Mouse (Mus musculus) cortical plate, adult 2 months (tissue): ENCODE data around the gene Mrc2. TPM values are rescaled to one million over a fixed set of nuclear protein-coding genes. Genes with fewer than 3 reads are reported as not detected.

ENCODE experiments used
- H3K27ac ChIP-seq: fragments of 200-500 bp; 2 replicates; pipeline ENCODE4 v1.5.1; 2012; ENCODE audit warnings: low read length, control low read depth, inconsistent platforms; ENCODE audit not compliant: insufficient read depth
- H3K4me1 ChIP-seq: fragments of 200-500 bp; 2 replicates; pipeline ENCODE4 v1.6.1; 2011; ENCODE audit warnings: low read length; ENCODE audit not compliant: control insufficient read depth, insufficient read depth
- H3K4me3 ChIP-seq: fragments of 200-500 bp; 2 replicates; pipeline ENCODE4 v1.5.1; 2011; ENCODE audit warnings: mild to moderate bottlenecking, low read length, control low read depth; ENCODE audit not compliant: insufficient read depth
- CTCF ChIP-seq: fragments of 200-500 bp; IDR thresholded peaks from 2 replicates; pipeline ENCODE4 v1.5.1; 2011; ENCODE audit warnings: mild to moderate bottlenecking, control low read depth, low read length; ENCODE audit not compliant: insufficient read depth; ENCODE audit errors: extremely low read depth
- POLR2A ChIP-seq: fragments of 200-500 bp; IDR thresholded peaks from 2 replicates; pipeline ENCODE4 v1.6.1; 2011; ENCODE audit warnings: mild to moderate bottlenecking, low read length, control low read depth; ENCODE audit not compliant: insufficient read depth; ENCODE audit errors: extremely low read depth
- polyA plus RNA-seq: library from polyadenylated mRNA; depleted of rRNA; stranded (reverse); fragments of >200 nt; gene quantifications from 2 replicates; pipeline ENCODE4 v1.2.3, GENCODE M21; 2012

Gene Mrc2
- polyA plus RNA-seq, 1 experiment = 6.0 TPM

DNA sequence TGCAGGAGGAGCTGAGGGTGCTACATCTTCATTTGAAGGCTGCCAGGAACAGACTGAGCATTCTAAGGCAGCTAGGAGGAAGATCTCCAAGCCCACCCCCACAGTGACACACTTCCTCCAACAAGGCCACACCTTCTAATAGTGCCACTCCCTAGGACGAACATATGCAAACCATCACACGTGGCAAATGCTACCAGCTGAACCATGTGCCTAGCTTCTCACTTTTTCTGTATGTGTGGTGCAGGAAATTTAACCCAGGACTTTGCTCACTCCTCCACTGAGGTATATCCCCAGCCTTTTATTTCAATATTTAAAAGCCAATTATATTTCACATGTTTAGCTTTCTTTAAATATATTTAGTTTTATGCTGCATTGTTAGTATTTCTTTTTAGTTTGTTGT is 28.6 kb downstream of the Mrc2 start:
- TF ChIP-seq POLR2A (no peak), CTCF (no peak)
- no peak overlapping the region for H3K27ac ChIP-seq

GRCm38 (mm10) chr11:105323530-105323929 is 31.1 kb downstream of the Mrc2 start:
- H3K4me3 ChIP-seq = no peak overlapping the region
- no peak overlapping the region for H3K27ac ChIP-seq
- TF ChIP-seq CTCF (no peak), POLR2A (no peak)
- H3K4me1 ChIP-seq = no peaks in the 10 kb centered on the region

More for the DNA sequence above, 28.6 kb downstream of the Mrc2 start:
- Histone ChIP-seq H3K4me3 (no peak overlapping the region), H3K4me1 (no peaks in the 10 kb centered on the region)

DNA sequence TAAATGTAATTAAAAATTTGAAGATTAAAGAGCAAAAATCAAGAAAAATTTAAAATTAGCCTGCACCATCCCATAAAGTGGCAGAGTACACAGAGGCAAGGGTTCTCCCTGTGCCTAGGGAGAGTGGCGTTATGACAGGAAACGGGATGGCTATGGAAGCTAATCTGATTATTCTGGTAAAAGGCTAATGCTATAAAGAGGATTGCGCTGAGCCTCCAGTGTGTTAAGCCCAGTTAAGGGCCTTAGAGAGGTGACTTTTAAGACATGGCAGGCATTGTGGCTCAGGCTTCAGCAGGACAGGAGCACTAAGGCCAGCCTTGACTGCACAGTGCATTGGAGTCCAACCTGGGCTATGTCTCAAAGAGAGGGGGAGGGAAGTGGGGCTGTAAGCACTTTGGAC is 34.7 kb downstream of the Mrc2 start:
- no peak overlapping the region for H3K27ac ChIP-seq
- no peaks in the 10 kb centered on the region for H3K4me1 ChIP-seq
- no peak for TF ChIP-seq CTCF
- TF ChIP-seq POLR2A = no peak

GRCm38 (mm10) chr11:105329962-105330361 is 37.5 kb downstream of the Mrc2 start:
- H3K4me1 ChIP-seq = no peaks in the 10 kb centered on the region
- TF ChIP-seq POLR2A (no peak), CTCF (no peak)
- H3K4me3 ChIP-seq = no peak overlapping the region
- H3K27ac ChIP-seq = no peak overlapping the region

More for the DNA sequence above, 34.7 kb downstream of the Mrc2 start:
- H3K4me3 ChIP-seq = no peak overlapping the region

GRCm38 (mm10) chr11:105331129-105331528 is 38.7 kb downstream of the Mrc2 start:
- no peak overlapping the region for H3K27ac ChIP-seq
- TF ChIP-seq CTCF (no peak), POLR2A (no peak)
- H3K4me3 ChIP-seq = no peak overlapping the region
- no peaks in the 10 kb centered on the region for H3K4me1 ChIP-seq

DNA sequence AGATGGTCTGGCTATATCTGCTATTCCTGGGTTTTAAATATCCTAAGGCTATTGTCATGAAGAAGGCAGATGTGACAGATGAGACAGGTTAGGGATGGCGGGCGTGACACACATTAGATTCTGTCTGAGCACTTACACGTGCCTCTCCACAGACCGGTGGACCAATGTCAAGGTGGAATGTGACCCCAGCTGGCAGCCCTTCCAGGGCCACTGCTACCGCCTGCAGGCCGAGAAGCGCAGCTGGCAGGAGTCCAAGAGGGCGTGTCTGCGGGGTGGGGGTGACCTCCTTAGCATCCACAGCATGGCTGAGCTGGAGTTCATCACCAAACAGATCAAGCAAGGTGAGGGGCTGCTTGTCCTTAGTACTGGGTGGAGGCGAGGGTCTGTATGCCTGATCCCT is 39.3 kb downstream of the Mrc2 start:
- no peaks in the 10 kb centered on the region for H3K4me1 ChIP-seq
- TF ChIP-seq CTCF = no peak
- TF ChIP-seq POLR2A = no peak
- H3K27ac ChIP-seq = no peak overlapping the region
- no peak overlapping the region for H3K4me3 ChIP-seq

- Histone ChIP-seq H3K4me3 (no peak overlapping the region), H3K27ac (no peak overlapping the region), H3K4me1 (no peaks in the 10 kb centered on the region)
- TF ChIP-seq CTCF = peak; percentile 70
- no peak for TF ChIP-seq POLR2A
Measured at GRCm38 (mm10) chr11:105332468-105332867, 40.0 kb downstream of the Mrc2 start.

GRCm38 (mm10) chr11:105333867-105334670 is 41.6 kb downstream of the Mrc2 start:
- no peak overlapping the region for H3K27ac ChIP-seq
- H3K4me1 ChIP-seq = no peaks in the 10 kb centered on the region
- no peak overlapping the region for H3K4me3 ChIP-seq
- TF ChIP-seq CTCF (no peak), POLR2A (no peak)

GRCm38 (mm10) chr11:105338596-105339390 is 46.4 kb downstream of the Mrc2 start:
- no peaks in the 10 kb centered on the region for H3K4me1 ChIP-seq
- TF ChIP-seq CTCF (no peak), POLR2A (no peak)
- H3K4me3 ChIP-seq = no peak overlapping the region
- no peak overlapping the region for H3K27ac ChIP-seq

DNA sequence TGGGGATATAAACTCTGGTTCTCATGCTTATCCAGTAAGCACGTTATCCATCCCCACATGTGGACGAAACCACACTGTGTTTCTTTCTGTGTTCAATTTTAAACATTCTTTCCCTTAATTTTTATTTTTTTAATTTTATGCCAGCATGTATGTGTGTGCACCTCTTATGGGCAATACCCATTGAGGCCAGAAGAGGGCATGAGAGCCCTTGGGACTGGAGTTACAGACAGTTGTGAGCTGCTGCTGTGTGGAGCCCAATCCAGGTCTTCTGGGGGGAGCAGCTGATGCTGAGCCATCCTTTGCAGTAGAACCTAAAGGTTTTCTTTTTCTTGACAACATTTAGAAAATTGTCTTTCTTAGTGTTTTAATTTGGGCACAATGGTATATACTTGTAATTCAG is 52.8 kb downstream of the Mrc2 start:
- Histone ChIP-seq H3K4me3 (no peak overlapping the region), H3K4me1 (no peaks in the 10 kb centered on the region)
- no peak for TF ChIP-seq POLR2A
- peak; percentile 51 for TF ChIP-seq CTCF

More for the DNA sequence above, 52.8 kb downstream of the Mrc2 start:
- no peak overlapping the region for H3K27ac ChIP-seq
